Mouse (Mus musculus) lung, postnatal 0 days (tissue): Measurements from ENCODE around the gene 1810013L24Rik.

Experiments used
- CTCF ChIP-seq: IDR thresholded peaks from 2 replicates; pipeline ENCODE4 v1.5.1; 2016; ENCODE audit warnings: antibody characterized with exemption, mild to moderate bottlenecking
- EP300 ChIP-seq: IDR thresholded peaks from 2 replicates; pipeline ENCODE4 v1.6.1; 2016; ENCODE audit warnings: antibody characterized with exemption, mild to moderate bottlenecking, control low read depth

DNA sequence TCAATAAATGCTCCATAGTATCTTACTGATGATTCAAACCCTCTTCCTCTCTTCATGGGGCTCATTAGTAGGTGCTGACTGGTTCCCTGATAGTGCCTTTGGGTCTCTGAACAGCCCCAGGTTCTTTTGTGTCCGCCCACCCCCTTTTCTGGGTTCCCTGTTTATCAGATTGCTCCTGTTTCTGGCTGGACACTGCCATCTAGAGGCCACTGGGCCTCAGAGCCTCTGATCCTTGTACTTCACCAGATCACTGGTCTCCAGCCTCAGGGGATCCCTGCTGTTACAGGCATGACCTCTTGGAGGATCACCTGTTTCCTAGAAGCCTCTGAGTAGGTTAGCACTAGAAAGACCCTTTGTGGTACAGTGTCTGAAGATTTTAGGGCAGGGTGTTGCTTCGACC lies 39.8 kb downstream of the 1810013L24Rik start:
- TF ChIP-seq EP300 (no peak), CTCF (peak; percentile 93)
